Mouse (Mus musculus) bone marrow macrophage, adult 2 months (primary cell): ENCODE data around the gene Mx1. TPM values are rescaled to one million over a fixed set of nuclear protein-coding genes. Genes with fewer than 3 reads are reported as not detected.
A peak's percentile ranks its signal among the peaks of the same experiment; 100 is the strongest.

Experiments used
- H3K27ac ChIP-seq: 2 replicates; pipeline ENCODE4 v1.5.1; 2012; ENCODE audit warnings: low read depth, low read length; ENCODE audit not compliant: insufficient read depth
- H3K4me1 ChIP-seq: 2 replicates; pipeline ENCODE4 v1.6.1; 2012; ENCODE audit warnings: low read length; ENCODE audit not compliant: control insufficient read depth, insufficient read depth
- H3K4me3 ChIP-seq: 2 replicates; pipeline ENCODE4 v1.5.1; 2012; ENCODE audit warnings: mild to moderate bottlenecking, low read length, moderate library complexity; ENCODE audit not compliant: insufficient read depth
- CTCF ChIP-seq: IDR thresholded peaks from 2 replicates; pipeline ENCODE4 v1.5.1; 2012; ENCODE audit warnings: low read depth, mild to moderate bottlenecking, low read length, moderate library complexity
- POLR2A ChIP-seq: IDR thresholded peaks from 2 replicates; pipeline ENCODE4 v1.6.1; 2012; ENCODE audit warnings: mild to moderate bottlenecking, low read depth, low read length, borderline replicate concordance
- polyA plus RNA-seq: library from polyadenylated mRNA; stranded (reverse); fragments of >200 nt; gene quantifications from 2 replicates; pipeline ENCODE4 v1.2.4, GENCODE M21; 2012; ENCODE audit not compliant: missing spikeins, insufficient read depth, insufficient read length

The Mx1 gene
- polyA plus RNA-seq, 1 experiment = 32.2 TPM

- no peak overlapping the region for H3K4me3 ChIP-seq
- H3K27ac ChIP-seq = no peak overlapping the region
- H3K4me1 ChIP-seq = peaks cover 6% of the 10 kb centered on the region; the same call in 1 of the 2 replicates
- TF ChIP-seq POLR2A = no peak
- TF ChIP-seq CTCF = no peak
These were observed 1.4 kb downstream of the Mx1 start for GRCm38 (mm10) chr16:97461271-97461670.

DNA sequence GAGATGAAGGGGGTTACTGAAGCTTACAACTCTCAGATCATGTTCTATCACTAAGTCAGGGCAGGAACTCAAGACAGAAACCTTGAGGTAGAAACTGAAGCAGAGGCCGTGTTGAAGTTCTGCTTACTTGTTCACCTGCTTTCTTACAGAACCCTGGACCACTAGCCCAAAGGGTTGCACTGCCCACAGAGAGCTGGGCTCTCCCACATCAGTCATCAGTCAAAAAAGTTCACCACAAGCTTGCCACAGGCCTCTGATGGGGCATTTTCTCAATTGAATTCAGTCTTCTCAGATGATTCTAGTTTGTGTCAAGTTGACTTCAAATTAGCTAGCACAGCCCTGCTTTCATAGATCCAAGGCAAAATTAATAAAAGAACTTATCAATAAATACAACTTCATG, 2.9 kb downstream of the Mx1 start:
- TF ChIP-seq POLR2A (no peak), CTCF (no peak)
- no peak overlapping the region for H3K4me3 ChIP-seq
- H3K27ac ChIP-seq = no peak overlapping the region
- H3K4me1 ChIP-seq = peaks cover 6% of the 10 kb centered on the region; the same call in 1 of the 2 replicates

- Histone ChIP-seq H3K4me3 (no peak overlapping the region), H3K27ac (no peak overlapping the region), H3K4me1 (no peaks in the 10 kb centered on the region)
- TF ChIP-seq CTCF = no peak
- TF ChIP-seq POLR2A = no peak
These were observed 15.3 kb downstream of the Mx1 start for GRCm38 (mm10) chr16:97447386-97447785.

GRCm38 (mm10) chr16:97443670-97444263, 18.9 kb downstream of the Mx1 start:
- no peak overlapping the region for H3K27ac ChIP-seq
- H3K4me3 ChIP-seq = no peak overlapping the region
- H3K4me1 ChIP-seq = no peaks in the 10 kb centered on the region
- TF ChIP-seq CTCF (peak; percentile 61; the same call in 1 of the 2 replicates), POLR2A (no peak)

DNA sequence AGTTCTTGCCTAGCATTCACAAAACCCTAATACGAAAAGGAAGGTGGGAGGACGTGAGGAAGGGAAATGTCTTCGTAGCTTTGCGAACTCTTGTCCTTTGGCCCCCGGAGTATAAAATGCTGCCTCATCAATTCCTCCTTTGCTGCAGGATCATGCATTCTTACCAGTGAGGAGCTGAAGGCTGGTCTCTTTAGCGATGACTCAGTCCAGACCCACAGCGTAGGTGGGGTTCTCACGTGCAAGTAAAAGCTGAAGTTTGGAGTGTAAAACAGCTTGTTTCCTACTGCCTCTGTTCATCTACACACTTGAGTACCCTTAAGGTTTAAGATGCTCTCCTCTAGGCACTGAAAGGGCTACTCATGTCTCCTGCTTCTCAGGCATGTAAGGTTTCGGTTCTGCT, 20.7 kb downstream of the Mx1 start:
- H3K4me3 ChIP-seq = no peak overlapping the region

DNA sequence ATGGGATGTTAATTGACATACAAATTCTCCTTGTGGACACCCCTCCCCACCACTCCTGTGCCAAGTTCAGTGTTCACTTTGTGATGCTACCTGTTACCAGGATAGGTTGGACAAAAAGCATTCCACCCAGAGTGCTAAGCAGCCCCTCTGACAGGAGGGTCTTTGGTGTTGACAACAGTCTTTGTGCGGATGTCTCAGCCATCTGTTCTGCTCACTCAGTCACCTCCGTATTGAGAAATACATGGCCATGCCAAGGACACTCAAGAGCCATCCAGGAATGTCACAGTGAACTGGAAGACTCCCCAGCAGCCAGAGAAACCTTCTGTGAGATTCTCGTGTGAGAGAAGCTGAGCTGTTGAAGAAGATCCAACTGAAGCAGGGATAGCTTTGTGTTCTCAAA, 24.5 kb downstream of the Mx1 start:
- TF ChIP-seq CTCF = no peak
- TF ChIP-seq POLR2A = no peak
- no peak overlapping the region for H3K4me3 ChIP-seq

More for the DNA sequence above, 20.7 kb downstream of the Mx1 start:
- Histone ChIP-seq H3K27ac (no peak overlapping the region), H3K4me1 (peaks cover 12% of the 10 kb centered on the region; the same call in 1 of the 2 replicates)
- TF ChIP-seq CTCF (no peak), POLR2A (no peak)

DNA sequence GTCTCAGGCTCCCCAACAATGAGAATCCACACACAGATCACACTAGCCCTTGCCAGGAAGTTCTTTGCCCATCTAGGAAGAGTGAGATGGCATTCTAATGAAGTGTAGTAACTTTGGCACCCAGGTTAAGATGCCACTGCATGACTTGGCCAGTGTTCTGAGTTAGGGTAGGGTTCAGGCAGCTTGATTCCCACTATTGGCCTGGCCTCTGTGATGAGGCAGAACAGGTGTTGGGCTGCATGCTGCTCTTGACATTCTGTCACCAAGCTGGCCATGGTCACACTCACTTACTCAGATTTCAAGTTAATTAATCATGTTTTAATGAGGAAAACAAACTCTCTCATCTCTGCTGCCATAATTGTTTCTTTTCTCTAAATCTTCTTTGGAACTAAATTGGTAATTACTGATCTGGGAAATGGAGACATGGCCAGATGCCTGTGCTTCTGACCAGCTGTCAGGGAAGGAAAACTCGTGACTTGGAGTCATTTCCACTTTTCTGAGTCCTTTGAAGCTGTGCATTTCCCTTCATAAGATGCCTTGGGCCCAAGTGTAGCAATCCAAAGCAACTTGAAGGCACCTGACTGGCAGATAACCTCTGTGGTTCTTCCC, 25.2 kb downstream of the Mx1 start:
- H3K4me1 ChIP-seq = peaks cover 12% of the 10 kb centered on the region; the same call in 1 of the 2 replicates
- no peak overlapping the region for H3K27ac ChIP-seq
- TF ChIP-seq CTCF (no peak), POLR2A (no peak)
- no peak overlapping the region for H3K4me3 ChIP-seq

More for the DNA sequence above, 24.5 kb downstream of the Mx1 start:
- H3K27ac ChIP-seq = no peak overlapping the region
- peaks cover 12% of the 10 kb centered on the region; the same call in 1 of the 2 replicates for H3K4me1 ChIP-seq

DNA sequence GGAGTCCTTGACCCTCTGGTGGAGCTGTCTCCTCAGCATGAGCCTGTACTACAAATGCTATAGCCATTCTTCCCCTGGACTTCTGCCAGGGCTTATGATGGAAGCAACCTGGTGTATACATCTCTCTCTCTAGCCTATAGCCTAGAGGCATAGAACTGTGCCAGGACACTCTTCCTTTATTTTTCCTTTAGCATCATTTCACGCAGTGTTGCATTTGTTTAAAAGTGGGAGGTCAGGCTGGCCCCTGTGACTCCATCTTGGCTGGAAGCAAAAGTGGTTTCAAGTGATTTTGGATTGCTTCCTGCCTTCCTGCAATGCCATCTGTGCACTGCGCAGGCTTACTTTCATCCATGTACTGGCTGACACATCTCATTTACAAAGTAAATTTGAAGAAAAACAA, 28.5 kb downstream of the Mx1 start:
- Histone ChIP-seq H3K4me1 (peaks cover 18% of the 10 kb centered on the region), H3K27ac (no peak overlapping the region), H3K4me3 (no peak overlapping the region)
- TF ChIP-seq POLR2A = no peak
- TF ChIP-seq CTCF = no peak

GRCm38 (mm10) chr16:97431328-97431727, 31.4 kb downstream of the Mx1 start:
- H3K4me1 ChIP-seq = peaks cover 7% of the 10 kb centered on the region
- TF ChIP-seq CTCF (no peak), POLR2A (no peak)
- H3K27ac ChIP-seq = no peak overlapping the region
- no peak overlapping the region for H3K4me3 ChIP-seq

DNA sequence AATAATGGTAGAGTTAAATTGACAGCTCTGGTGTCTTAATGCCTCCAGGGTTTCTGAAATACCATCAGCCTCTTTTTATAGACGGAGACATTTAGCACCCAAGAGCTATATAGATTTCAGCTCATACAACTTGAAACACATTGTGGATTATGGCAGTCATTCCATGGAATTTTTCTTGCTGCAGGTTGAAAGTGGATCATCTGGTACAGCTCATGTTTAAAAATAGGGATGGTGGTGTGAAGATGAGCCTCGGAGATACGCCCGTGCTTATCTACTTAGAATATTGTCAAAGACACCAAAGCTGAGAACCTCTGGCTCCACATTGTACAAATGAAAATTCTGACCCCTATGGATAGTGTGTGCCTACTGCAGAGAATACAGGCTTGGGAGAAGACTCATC, 32.6 kb downstream of the Mx1 start:
- TF ChIP-seq CTCF (no peak), POLR2A (no peak)
- H3K4me3 ChIP-seq = no peak overlapping the region

More for the DNA sequence above, 32.6 kb downstream of the Mx1 start:
- H3K27ac ChIP-seq = no peak overlapping the region
- H3K4me1 ChIP-seq = peaks cover 7% of the 10 kb centered on the region
